Mouse (Mus musculus) midbrain, embryonic 13.5 days (tissue): Measurements from ENCODE around the gene Aaed1. TPM values are rescaled to one million over a fixed set of nuclear protein-coding genes. Genes with fewer than 3 reads are reported as not detected.

Experiments used
- ATAC-seq: fragments of 200-750 bp; cut with Nextera tagmentation; 2 replicates; pipeline ENCODE4 v1.8.0; 2017; ENCODE audit warnings: mild to moderate bottlenecking, moderate TSS enrichment, moderate library complexity
- H3K27ac ChIP-seq: fragments of 300-500 bp; sonication (generic); 2 replicates; pipeline ENCODE4 v1.5.1; 2015; ENCODE audit warnings: inconsistent platforms, mild to moderate bottlenecking, moderate library complexity
- H3K27me3 ChIP-seq: fragments of 300-500 bp; sonication (generic); 2 replicates; pipeline ENCODE4 v1.6.1; 2015; ENCODE audit warnings: mild to moderate bottlenecking, inconsistent platforms
- H3K36me3 ChIP-seq: fragments of 300-500 bp; sonication (generic); 2 replicates; pipeline ENCODE4 v1.6.1; 2015; ENCODE audit warnings: mild to moderate bottlenecking, inconsistent platforms
- H3K4me1 ChIP-seq: fragments of 300-500 bp; sonication (generic); replicated peaks from 2 replicates; pipeline ENCODE4 v1.6.1; 2015; ENCODE audit warnings: inconsistent platforms
- H3K4me2 ChIP-seq: fragments of 300-500 bp; sonication (generic); replicated peaks from 2 replicates; pipeline ENCODE4 v1.6.1; 2015; ENCODE audit warnings: moderate library complexity, mild to moderate bottlenecking, inconsistent platforms
- H3K4me3 ChIP-seq: fragments of 300-500 bp; sonication (generic); replicated peaks from 2 replicates; pipeline ENCODE4 v1.5.1; 2015; ENCODE audit warnings: mild to moderate bottlenecking, inconsistent platforms
- H3K9ac ChIP-seq: fragments of 300-500 bp; sonication (generic); replicated peaks from 2 replicates; pipeline ENCODE4 v1.6.1; 2015; ENCODE audit warnings: mild to moderate bottlenecking, inconsistent platforms
- H3K9me3 ChIP-seq: fragments of 300-500 bp; sonication (generic); 2 replicates; pipeline ENCODE4 v1.6.1; 2016; ENCODE audit warnings: mild to moderate bottlenecking, inconsistent platforms
- WGBS: fragments of 180-500 bp; shearing (Covaris S2); methylation state at CpG from one replicate; pipeline ENCODE4 v1.1.7; 2015; 5-methylcytosine and 5-hydroxymethylcytosine counted together
- polyA plus RNA-seq: library from polyadenylated mRNA; unstranded; fragments of >200 nt; fragmentation: Nextera tagmentation; extraction: Ambion mirVana; gene quantifications from 2 replicates; pipeline ENCODE4 v1.2.1, GENCODE M21; 2015

Aaed1 gene
- polyA plus RNA-seq, 1 experiment from 2014 or later = 12.9 TPM

DNA sequence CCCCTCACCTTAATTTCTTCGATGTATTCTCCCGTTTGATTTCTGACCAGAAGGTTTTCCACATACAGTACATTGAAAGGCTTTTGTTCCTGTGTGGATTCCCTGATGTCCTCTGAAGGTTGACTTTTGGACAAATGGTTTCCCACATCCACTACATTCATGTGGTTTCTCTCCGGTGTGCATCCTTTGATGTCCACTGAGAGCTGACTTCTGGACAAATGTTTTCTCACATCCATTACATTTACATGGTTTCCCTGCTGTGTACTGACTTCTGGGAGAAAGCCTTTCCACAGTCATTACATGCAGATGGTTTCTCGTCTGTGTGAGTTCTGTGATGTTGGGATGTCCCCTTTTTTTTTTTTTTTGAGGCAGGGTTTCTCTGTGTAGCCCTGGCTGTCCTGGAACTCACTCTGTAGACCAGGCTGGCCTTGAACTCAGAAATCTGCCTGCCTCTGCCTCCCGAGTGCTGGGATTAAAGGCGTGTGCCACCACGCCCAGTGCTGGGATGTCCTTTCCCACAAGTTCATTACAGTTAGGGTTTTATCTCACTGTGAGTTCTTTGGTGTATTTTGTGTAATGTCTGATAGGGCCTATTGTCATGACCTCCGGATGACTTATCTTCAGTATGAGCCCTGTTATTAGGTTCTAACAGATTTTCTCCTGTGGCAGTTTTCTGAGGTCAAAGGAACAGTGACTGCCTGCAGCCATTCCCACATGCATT is 10.2 kb upstream of the Aaed1 start:
- no peaks in the 10 kb centered on the region for H3K4me1 ChIP-seq
- H3K4me3 ChIP-seq = no peak overlapping the region
- WGBS = 87% methylated on average over 8 of the region's 8 CpGs
- no peak overlapping the region for H3K4me2 ChIP-seq
- no peaks in the 10 kb centered on the region for H3K27me3 ChIP-seq
- no peaks in the 10 kb centered on the region for H3K36me3 ChIP-seq
- ATAC-seq = no peak
- no peak overlapping the region for H3K9ac ChIP-seq
- H3K9me3 ChIP-seq = no peaks in the 10 kb centered on the region
- H3K27ac ChIP-seq = no peak overlapping the region

DNA sequence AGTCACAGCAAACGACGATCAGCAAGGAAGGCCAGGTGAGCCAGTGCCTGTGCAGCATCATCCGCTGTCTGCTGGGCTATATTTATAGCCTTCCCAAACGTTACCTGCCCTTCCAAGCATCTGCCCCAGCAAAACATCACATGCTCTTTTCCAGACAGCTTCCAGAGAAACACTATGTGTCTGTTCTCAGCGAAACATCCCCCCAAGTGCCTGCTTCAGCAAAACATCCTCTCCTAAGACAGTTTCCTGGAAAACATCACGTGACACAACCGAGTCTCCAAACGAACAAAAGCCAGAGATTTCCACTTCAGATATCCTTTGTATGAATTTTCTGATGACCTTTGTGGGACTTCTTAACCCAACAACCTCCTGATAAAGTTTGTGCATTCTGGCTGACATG is 7.8 kb upstream of the Aaed1 start:
- Histone ChIP-seq H3K36me3 (no peaks in the 10 kb centered on the region), H3K9me3 (no peaks in the 10 kb centered on the region), H3K9ac (no peak overlapping the region), H3K4me2 (no peak overlapping the region), H3K27me3 (no peaks in the 10 kb centered on the region), H3K4me3 (no peak overlapping the region), H3K27ac (no peak overlapping the region), H3K4me1 (no peaks in the 10 kb centered on the region)
- no peak for ATAC-seq
- 86% methylated on average over 8 of the region's 8 CpGs for WGBS

DNA sequence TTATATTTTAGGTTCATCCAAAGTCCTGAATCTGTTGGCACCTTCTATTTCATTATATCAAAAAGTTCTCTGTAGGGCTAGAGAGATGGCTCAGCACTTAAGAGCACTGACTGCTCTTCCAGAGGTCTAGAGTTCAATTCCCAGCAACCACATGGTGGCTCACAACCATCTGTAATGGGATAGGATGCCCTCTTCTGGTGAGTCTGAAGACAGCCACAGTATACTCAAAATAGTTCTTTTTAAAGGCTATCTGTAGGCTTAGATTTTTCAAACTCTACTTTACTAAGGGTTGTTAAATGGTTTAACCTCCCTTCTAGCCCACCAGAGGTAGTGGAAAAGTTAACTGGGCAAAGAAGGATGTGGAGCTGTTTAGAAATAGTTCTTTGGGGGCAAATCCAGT is 7.3 kb upstream of the Aaed1 start:
- H3K27me3 ChIP-seq = no peaks in the 10 kb centered on the region
- H3K4me1 ChIP-seq = no peaks in the 10 kb centered on the region
- H3K9ac ChIP-seq = no peak overlapping the region
- no peak for ATAC-seq
- no peak overlapping the region for H3K4me3 ChIP-seq
- no peaks in the 10 kb centered on the region for H3K36me3 ChIP-seq
- H3K4me2 ChIP-seq = no peak overlapping the region
- no peak overlapping the region for H3K27ac ChIP-seq
- no peaks in the 10 kb centered on the region for H3K9me3 ChIP-seq

DNA sequence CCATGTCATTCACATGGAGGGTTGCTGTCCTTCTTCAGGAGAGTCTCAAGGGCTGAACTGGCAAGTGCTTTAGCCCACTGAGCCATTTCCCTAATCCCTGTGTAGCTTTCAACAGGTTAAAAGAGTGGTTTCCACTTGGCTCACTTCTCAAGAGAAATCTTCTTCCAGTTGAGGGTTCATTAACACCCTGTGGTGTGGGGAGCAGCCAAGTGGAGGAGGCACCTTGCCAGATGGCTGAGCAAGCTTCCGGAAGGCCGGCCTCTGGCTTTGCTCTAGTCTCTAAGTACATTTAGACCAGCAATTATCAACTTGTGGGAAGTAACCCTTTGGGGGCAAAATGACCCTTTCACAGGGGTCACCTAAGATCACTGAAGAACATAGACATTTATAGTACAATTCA is 5.8 kb upstream of the Aaed1 start:
- ATAC-seq = no peak
- WGBS = 65% methylated on average over 2 of the region's 2 CpGs
- Histone ChIP-seq H3K36me3 (no peaks in the 10 kb centered on the region), H3K9me3 (no peaks in the 10 kb centered on the region), H3K27ac (no peak overlapping the region), H3K4me1 (no peaks in the 10 kb centered on the region), H3K9ac (no peak overlapping the region), H3K4me3 (no peak overlapping the region), H3K4me2 (no peak overlapping the region), H3K27me3 (no peaks in the 10 kb centered on the region)

DNA sequence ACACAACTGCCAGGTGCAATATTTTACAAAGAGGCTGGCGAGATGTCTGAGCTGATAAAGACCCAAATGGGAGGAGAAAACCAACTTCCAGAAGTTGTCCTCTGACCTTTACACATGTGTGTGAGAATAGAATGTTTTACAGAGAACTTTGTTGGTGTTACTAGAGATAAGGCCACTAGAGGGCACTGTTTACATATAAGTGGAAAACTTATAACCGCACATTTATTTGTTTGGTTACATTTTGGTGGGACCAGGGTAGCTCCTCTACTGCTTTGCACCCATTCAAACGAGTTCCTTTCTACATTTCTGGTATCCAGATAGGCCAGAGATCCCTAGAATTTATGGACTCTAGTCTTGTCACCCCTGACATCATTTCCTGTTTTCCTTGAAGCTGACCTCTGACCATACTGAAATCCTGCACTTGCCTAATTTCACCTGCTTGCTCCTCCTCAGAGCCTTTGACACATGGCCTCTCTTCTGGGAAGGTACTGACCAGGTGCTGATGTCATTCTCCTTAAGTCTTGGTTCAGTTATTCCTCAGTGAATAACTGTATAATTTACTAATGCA is 3.1 kb upstream of the Aaed1 start:
- 3% methylated on average over 3 of the region's 3 CpGs for WGBS
- no peak overlapping the region for H3K9ac ChIP-seq
- no peaks in the 10 kb centered on the region for H3K27me3 ChIP-seq
- H3K4me1 ChIP-seq = peaks cover 10% of the 10 kb centered on the region
- H3K4me2 ChIP-seq = no peak overlapping the region
- ATAC-seq = no peak
- H3K9me3 ChIP-seq = no peaks in the 10 kb centered on the region
- H3K36me3 ChIP-seq = no peaks in the 10 kb centered on the region
- H3K27ac ChIP-seq = no peak overlapping the region
- H3K4me3 ChIP-seq = no peak overlapping the region

DNA sequence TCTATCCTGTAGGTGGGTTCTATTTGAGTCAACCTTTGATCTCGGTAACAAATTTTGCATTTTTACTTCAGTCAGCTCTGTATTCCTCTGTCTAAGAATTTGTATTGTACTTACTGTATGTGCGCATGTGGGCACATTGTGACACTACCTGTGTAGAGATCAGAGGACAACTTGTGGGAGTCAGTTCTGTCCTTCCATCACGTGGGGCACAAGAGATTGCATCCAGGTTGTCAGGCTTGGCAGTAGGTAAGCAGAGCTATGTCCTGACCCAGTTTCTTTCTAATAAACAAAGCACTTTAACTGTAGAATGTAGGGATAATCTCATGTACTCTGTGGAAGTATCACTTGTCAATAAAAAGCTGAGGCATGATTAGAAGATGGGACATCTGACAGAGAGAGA is 1.5 kb upstream of the Aaed1 start:
- Histone ChIP-seq H3K4me1 (peaks cover 10% of the 10 kb centered on the region), H3K4me2 (no peak overlapping the region), H3K4me3 (no peak overlapping the region), H3K9ac (no peak overlapping the region), H3K36me3 (no peaks in the 10 kb centered on the region), H3K27me3 (no peaks in the 10 kb centered on the region), H3K27ac (no peak overlapping the region), H3K9me3 (no peaks in the 10 kb centered on the region)
- ATAC-seq = no peak
- 68% methylated on average over 3 of the region's 3 CpGs for WGBS

DNA sequence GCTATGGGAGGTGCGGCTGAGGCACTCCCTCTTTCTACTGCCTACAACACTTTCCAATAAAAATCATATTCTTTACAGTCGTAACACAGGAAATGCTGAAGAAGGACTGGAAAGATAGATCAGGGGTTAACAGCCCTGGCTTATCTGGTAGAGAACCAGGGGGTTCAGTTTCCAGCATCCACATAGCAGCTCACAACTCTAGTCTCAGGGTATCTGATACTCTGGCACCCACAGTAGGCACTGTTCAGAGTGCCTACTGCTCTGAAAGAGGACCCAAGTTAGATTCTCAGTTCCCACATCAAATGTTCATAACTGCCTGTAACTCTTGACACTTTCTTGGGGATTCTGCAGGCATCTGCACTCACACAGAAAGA is 393 bp upstream of the Aaed1 start:
- peak overlapping the region; percentile 67 for H3K9ac ChIP-seq
- no peaks in the 10 kb centered on the region for H3K27me3 ChIP-seq
- peak; percentile 72; the same call in 1 of the 2 replicates for ATAC-seq
- H3K4me3 ChIP-seq = peak overlapping the region; percentile 65
- WGBS = 0% methylated on average over 2 of the region's 2 CpGs
- no peaks in the 10 kb centered on the region for H3K36me3 ChIP-seq
- peaks cover 10% of the 10 kb centered on the region for H3K4me1 ChIP-seq
- no peak overlapping the region; the same call in none of the 2 replicates for H3K27ac ChIP-seq
- H3K4me2 ChIP-seq = peak overlapping the region; percentile 64
- no peaks in the 10 kb centered on the region for H3K9me3 ChIP-seq

DNA sequence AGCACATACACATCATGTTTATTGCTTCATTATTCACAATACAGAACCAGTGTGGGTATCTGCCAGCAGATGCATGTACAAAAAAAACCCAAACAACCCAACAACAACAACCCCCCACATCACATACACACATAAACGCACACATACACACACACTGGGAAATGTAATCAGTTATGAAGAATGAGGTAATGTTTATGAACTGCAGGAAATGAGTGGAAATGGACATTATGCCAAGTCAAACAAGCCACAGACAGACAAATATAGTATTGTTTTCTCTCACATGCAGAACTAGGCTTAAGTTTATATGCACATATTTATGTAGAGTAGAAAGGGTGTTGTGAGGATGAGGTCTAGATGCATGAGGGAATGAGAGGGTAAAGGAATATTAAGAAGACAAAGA is 1.2 kb downstream of the Aaed1 start:
- H3K27ac ChIP-seq = no peak overlapping the region
- H3K4me1 ChIP-seq = peaks cover 10% of the 10 kb centered on the region
- ATAC-seq = no peak
- no peaks in the 10 kb centered on the region for H3K27me3 ChIP-seq
- WGBS = 89% methylated on average over 1 of the region's 1 CpGs
- peak overlapping the region; percentile 67; the same call in 1 of the 2 replicates for H3K9ac ChIP-seq
- H3K36me3 ChIP-seq = peaks cover 3% of the 10 kb centered on the region; the same call in 1 of the 2 replicates
- no peaks in the 10 kb centered on the region for H3K9me3 ChIP-seq
- peak overlapping the region; percentile 65; the same call in 1 of the 2 replicates for H3K4me3 ChIP-seq
- H3K4me2 ChIP-seq = peak overlapping the region; percentile 64

DNA sequence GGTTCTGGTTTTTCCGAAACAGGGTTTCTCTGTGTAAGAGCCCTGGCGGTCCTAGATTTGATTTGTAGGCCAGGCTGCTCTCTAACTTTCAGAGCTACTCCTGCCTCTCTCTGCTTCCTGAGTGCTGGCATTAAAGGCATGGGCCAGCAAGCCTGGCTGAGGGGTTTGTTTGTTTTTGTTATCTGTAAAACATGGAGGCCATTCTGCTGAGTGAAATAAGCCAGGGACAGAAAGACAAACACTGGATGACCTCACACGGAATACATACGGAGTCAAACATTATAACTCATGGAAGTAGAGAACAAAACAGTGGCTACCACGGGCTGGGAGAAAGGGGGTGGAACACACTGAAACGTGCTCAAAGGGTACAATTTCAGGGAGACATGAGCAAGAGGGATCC is 1.9 kb downstream of the Aaed1 start:
- no peak for ATAC-seq
- Histone ChIP-seq H3K27me3 (no peaks in the 10 kb centered on the region), H3K36me3 (peaks cover 3% of the 10 kb centered on the region; the same call in 1 of the 2 replicates), H3K4me3 (no peak overlapping the region), H3K27ac (no peak overlapping the region), H3K4me1 (peaks cover 10% of the 10 kb centered on the region), H3K4me2 (no peak overlapping the region), H3K9ac (no peak overlapping the region), H3K9me3 (no peaks in the 10 kb centered on the region)
- 84% methylated on average over 6 of the region's 6 CpGs for WGBS

DNA sequence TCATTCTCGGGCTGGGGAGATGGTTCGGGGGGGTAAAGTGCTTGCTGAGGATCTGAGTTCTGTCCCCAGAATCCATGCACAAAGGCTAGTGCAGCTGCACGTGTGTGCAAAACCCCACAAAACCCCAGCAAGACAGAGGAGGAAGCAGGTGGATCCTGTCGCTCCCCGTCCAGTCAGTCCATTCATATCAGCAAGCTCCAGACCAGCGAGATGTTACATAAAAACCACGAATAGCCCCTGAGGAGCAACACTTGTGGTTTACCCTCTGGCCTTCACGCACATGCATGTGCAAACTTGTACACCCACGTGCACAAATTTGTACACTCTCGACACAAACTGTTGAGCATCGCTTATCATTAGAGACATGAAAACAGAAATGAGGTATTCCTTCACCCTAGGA is 2.7 kb downstream of the Aaed1 start:
- Histone ChIP-seq H3K4me2 (no peak overlapping the region), H3K4me1 (peaks cover 10% of the 10 kb centered on the region), H3K4me3 (no peak overlapping the region), H3K36me3 (peaks cover 3% of the 10 kb centered on the region; the same call in 1 of the 2 replicates), H3K9me3 (no peaks in the 10 kb centered on the region), H3K9ac (no peak overlapping the region), H3K27me3 (no peaks in the 10 kb centered on the region), H3K27ac (no peak overlapping the region)
- no peak for ATAC-seq
- 85% methylated on average over 11 of the region's 11 CpGs for WGBS

DNA sequence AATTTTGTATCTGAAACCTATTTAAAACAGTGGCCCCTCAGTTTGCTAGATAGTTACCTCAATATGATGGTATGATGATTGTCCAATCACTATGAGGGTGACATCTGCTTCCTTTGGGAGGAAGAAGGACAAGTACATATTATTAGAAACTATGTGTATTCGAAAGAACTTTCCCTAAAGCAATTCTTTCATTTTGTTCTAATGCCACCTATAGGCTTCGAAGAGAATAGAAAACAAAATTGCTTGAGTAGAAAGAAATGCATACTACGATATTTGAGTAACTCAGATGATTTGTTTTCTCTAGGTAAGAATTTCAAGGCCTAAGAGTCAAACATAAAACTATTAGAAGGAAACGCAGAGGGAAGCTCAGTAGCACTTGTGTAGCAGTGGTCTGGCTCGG is 3.5 kb downstream of the Aaed1 start:
- no peak for ATAC-seq
- H3K9me3 ChIP-seq = no peaks in the 10 kb centered on the region
- no peak overlapping the region for H3K4me3 ChIP-seq
- H3K27me3 ChIP-seq = no peaks in the 10 kb centered on the region
- H3K36me3 ChIP-seq = peaks cover 3% of the 10 kb centered on the region; the same call in 1 of the 2 replicates
- 73% methylated on average over 5 of the region's 5 CpGs for WGBS
- no peak overlapping the region for H3K9ac ChIP-seq
- H3K4me1 ChIP-seq = peaks cover 10% of the 10 kb centered on the region
- no peak overlapping the region for H3K4me2 ChIP-seq
- no peak overlapping the region for H3K27ac ChIP-seq

DNA sequence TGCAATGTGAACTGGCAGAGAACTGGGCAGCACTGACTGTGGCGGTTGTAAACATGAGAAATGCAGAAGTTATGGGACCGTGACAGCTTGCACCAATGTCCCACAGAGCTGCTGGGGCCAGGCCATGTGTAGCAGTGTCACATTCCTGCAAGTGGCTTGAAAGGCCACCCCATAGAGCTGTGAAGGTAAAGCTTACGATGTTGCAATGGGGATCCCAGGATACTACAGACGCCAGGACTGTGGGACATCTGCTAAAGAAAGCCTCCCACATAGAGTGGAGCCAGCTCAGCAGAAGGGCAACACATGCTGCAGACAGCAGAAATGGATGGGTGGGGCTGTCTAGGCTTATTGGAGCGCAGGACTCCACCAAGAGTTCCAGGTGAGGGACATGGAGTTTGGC is 5.0 kb downstream of the Aaed1 start:
- no peak overlapping the region for H3K9ac ChIP-seq
- ATAC-seq = no peak
- H3K4me1 ChIP-seq = peaks cover 7% of the 10 kb centered on the region
- no peak overlapping the region for H3K4me2 ChIP-seq
- H3K27me3 ChIP-seq = no peaks in the 10 kb centered on the region
- no peaks in the 10 kb centered on the region for H3K9me3 ChIP-seq
- H3K27ac ChIP-seq = no peak overlapping the region
- 90% methylated on average over 5 of the region's 5 CpGs for WGBS
- H3K36me3 ChIP-seq = peaks cover 8% of the 10 kb centered on the region; the same call in 1 of the 2 replicates
- H3K4me3 ChIP-seq = no peak overlapping the region

DNA sequence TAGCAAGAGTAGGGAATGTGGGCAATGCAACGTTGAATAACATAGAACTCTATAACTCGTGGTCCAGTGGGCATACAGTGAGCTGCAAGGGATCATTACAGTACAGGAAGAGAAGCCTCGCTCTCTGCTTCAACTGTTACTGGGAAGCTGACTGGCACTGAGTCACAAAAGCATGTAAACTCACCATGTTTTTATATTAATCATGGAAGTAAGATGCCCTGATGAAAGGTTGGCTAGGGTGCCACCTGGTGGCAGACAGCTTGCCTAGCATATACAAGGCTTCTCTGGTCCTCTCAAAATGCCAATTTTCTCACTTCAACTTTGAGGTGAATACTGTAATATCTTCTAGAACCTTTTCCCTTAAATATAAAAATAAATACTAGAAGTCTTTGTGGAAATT is 6.4 kb downstream of the Aaed1 start:
- peak; percentile 58 for ATAC-seq
- no peak overlapping the region for H3K4me2 ChIP-seq
- H3K4me3 ChIP-seq = no peak overlapping the region
- no peak overlapping the region for H3K9ac ChIP-seq
- no peaks in the 10 kb centered on the region for H3K9me3 ChIP-seq
- no peak overlapping the region for H3K27ac ChIP-seq
- WGBS = 81% methylated on average over 3 of the region's 3 CpGs
- no peaks in the 10 kb centered on the region for H3K4me1 ChIP-seq
- peaks cover 8% of the 10 kb centered on the region; the same call in 1 of the 2 replicates for H3K36me3 ChIP-seq
- no peaks in the 10 kb centered on the region for H3K27me3 ChIP-seq
